ENCODE assay signal across 11 mouse cellular contexts in the genomic region with DNA sequence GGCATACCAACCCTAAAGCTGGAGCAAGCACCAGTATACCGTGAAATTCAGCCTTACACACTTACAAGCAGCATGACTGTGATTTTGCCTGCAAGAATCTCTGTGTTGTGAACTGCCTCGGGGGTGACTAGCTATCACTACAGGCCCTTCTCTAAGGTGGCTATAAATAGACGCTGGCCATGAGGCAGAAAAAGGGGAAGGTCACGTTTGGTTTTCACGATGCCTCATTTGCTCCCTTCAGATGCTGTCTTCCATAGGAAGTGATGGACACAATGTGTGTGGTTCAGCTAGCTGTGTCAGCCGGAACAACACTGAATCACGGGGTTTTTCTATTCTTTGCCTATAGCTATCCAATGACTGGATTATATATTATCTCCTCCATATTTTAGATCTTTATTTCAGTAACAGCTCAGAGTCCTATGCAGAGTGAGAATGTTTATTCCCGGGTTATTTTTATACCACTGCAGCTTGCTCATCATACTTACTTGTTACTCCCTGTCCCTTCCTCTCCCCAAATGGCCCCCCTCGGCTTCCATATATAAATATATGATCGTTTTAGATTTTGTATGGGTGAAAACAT.
DNase-seq lines count a peak whose midpoint lies in the region; ATAC-seq and TF ChIP-seq lines count a peak whose summit lies in the region.
"Had no signal": no experiment of that assay in that cellular context is flagged by ENCODE, and none has a peak within 500 bp of the region (broad histone marks: within the 10 kb centered on the region; RNA-seq: fewer than 3 reads in every experiment).

No protein-coding gene starts in this region.

- H3K4me2 ChIP-seq in heart, postnatal 0 days (ENCODE audit: low read depth, low read length), result no peak overlapping the region

- DNase-seq in heart, embryonic 10.5 days (ENCODE audit: low spot score), result peak; percentile 76
- no peak for DNase-seq in heart, postnatal 4 days
- DNase-seq in right cerebral cortex, postnatal 25 days, result peak; percentile 32
- no peak for DNase-seq in right cerebral cortex, postnatal 14 days
- DNase-seq in heart, postnatal 0 days (ENCODE audit: low spot score), result peak; percentile 52
- no peak for DNase-seq in embryo, embryonic 11 days
- no peak for DNase-seq in kidney, postnatal 14 days
- DNase-seq in thymus, postnatal 25 days, result no peak
- DNase-seq: cerebellum, adult 11-12 months; lung, adult 2 months had no signal

- H3K27ac ChIP-seq in heart, embryonic 10.5 days, result 0 out of 2 replicates have a peak overlapping the region, but pooled peaks have one; percentile 1
- no peak overlapping the region for H3K27ac ChIP-seq in heart, postnatal 0 days (ENCODE audit: low read depth)
- H3K27ac ChIP-seq: kidney, postnatal 0 days had no signal

- H3K4me1 ChIP-seq in heart, embryonic 10.5 days, result peaks cover 11% of the 10 kb centered on the region
- H3K4me1 ChIP-seq in heart, postnatal 0 days (ENCODE audit: control insufficient read depth, insufficient read depth), result no peaks in the 10 kb centered on the region

- peak; percentile 58; the same call in 1 of the 2 replicates for ATAC-seq in heart, postnatal 0 days (ENCODE audit: insufficient read depth, low read depth)

- no peak for TF ChIP-seq CTCF in heart, postnatal 0 days (IDR thresholded peaks at IDR 0.05; ENCODE audit: low read depth)

- 53% methylated on average over 10 of the region's 10 CpGs for WGBS in heart, embryonic 10.5 days
- 36% methylated on average over 10 of the region's 10 CpGs for WGBS in heart, postnatal 0 days

- H3K27me3 ChIP-seq in heart, embryonic 10.5 days (ENCODE audit: insufficient read depth, poor library complexity, severe bottlenecking), result no peaks in the 10 kb centered on the region
- no peaks in the 10 kb centered on the region for H3K27me3 ChIP-seq in heart, postnatal 0 days (ENCODE audit: control insufficient read depth, insufficient read depth, low read length)

- H3K9me3 ChIP-seq in heart, embryonic 10.5 days, result no peaks in the 10 kb centered on the region
- H3K9me3 ChIP-seq in heart, postnatal 0 days (replicated peaks; ENCODE audit: control insufficient read depth, low read length), result no peaks in the 10 kb centered on the region

- peaks cover 12% of the 10 kb centered on the region for H3K36me3 ChIP-seq in heart, embryonic 10.5 days
- peaks cover 18% of the 10 kb centered on the region for H3K36me3 ChIP-seq in heart, postnatal 0 days (replicated peaks; ENCODE audit: control insufficient read depth, insufficient read depth, low read length)

- no peak for TF ChIP-seq EP300 in heart, postnatal 0 days (IDR thresholded peaks at IDR 0.05; ENCODE audit: low read depth)

- no peak overlapping the region for H3K4me3 ChIP-seq in heart, embryonic 10.5 days
- H3K4me3 ChIP-seq in heart, postnatal 0 days (ENCODE audit: low read depth, low read length), result no peak overlapping the region

- no peak overlapping the region for H3K9ac ChIP-seq in heart, postnatal 0 days (replicated peaks; ENCODE audit: low read depth, low read length)

Comparison
In these comparisons a context has a peak if more than half of its experiments do, and no peak if none do; other contexts are left out.
1. DNase-seq: peak in heart, embryonic 10.5 days (single experiment), right cerebral cortex, postnatal 25 days (single experiment) and heart, postnatal 0 days (single experiment); none in heart, postnatal 4 days (single experiment), right cerebral cortex, postnatal 14 days (single experiment), embryo, embryonic 11 days (single experiment), kidney, postnatal 14 days (single experiment) and thymus, postnatal 25 days (single experiment).